Mouse (Mus musculus) hindbrain, embryonic 12.5 days (tissue): ENCODE results near the gene Sun2. TPM values are rescaled to one million over a fixed set of nuclear protein-coding genes. Genes with fewer than 3 reads are reported as not detected.

Source experiments
- ATAC-seq: fragments of 200-750 bp; cut with Nextera tagmentation; 2 replicates; pipeline ENCODE4 v1.8.0; 2017; ENCODE audit warnings: moderate TSS enrichment; ENCODE audit not compliant: low FRiP score
- H3K27ac ChIP-seq: fragments of 300-500 bp; sonication (generic); 2 replicates; pipeline ENCODE4 v1.5.1; 2016; ENCODE audit warnings: mild to moderate bottlenecking
- H3K27me3 ChIP-seq: fragments of 300-500 bp; sonication (generic); 2 replicates; pipeline ENCODE4 v1.6.1; 2016; ENCODE audit warnings: mild to moderate bottlenecking
- H3K36me3 ChIP-seq: fragments of 300-500 bp; sonication (generic); 2 replicates; pipeline ENCODE4 v1.6.1; 2016; ENCODE audit warnings: mild to moderate bottlenecking
- H3K4me1 ChIP-seq: fragments of 300-500 bp; sonication (generic); 2 replicates; pipeline ENCODE4 v1.6.1; 2016
- H3K4me2 ChIP-seq: fragments of 300-500 bp; sonication (generic); replicated peaks from 2 replicates; pipeline ENCODE4 v1.6.1; 2016; ENCODE audit warnings: mild to moderate bottlenecking
- H3K4me3 ChIP-seq: fragments of 300-500 bp; sonication (generic); 2 replicates; pipeline ENCODE4 v1.5.1; 2016; ENCODE audit warnings: mild to moderate bottlenecking
- H3K9ac ChIP-seq: fragments of 300-500 bp; sonication (generic); 2 replicates; pipeline ENCODE4 v1.6.1; 2016; ENCODE audit warnings: mild to moderate bottlenecking, moderate library complexity
- H3K9me3 ChIP-seq: fragments of 300-500 bp; sonication (generic); replicated peaks from 2 replicates; pipeline ENCODE4 v1.6.1; 2016; ENCODE audit warnings: mild to moderate bottlenecking
- WGBS: fragments of 180-500 bp; shearing (Covaris S2); methylation state at CpG from one replicate; pipeline ENCODE4 v1.1.7; 2016; 5-methylcytosine and 5-hydroxymethylcytosine counted together
- polyA plus RNA-seq: library from polyadenylated mRNA; unstranded; fragments of >200 nt; fragmentation: Nextera tagmentation; extraction: Ambion mirVana; gene quantifications from 2 replicates; pipeline ENCODE4 v1.2.1, GENCODE M21; 2016

Gene Sun2
- polyA plus RNA-seq, 1 experiment from 2014 or later: 8.0 TPM

DNA sequence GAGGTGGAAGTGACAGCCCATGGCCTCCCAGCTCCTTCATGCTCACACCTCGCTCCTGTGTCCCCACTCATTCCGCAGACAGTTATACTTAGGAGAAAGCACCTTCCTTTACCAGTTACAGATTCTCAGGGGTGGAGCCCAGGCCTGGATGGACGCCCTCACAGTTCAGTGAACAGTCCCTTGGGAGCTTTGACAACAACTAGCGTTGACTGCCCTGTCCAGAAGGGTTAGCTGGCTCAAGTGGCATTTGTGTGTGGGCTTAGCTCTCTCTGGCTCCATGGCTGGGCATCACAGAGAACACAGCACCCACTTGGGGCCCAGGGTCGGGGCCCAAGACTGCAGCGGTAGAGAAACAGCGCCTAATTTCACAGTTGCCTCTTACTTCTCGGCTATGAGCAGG is 8.0 kb downstream of the Sun2 start:
- Histone ChIP-seq H3K36me3 (peaks cover 88% of the 10 kb centered on the region), H3K4me2 (no peak overlapping the region), H3K27ac (no peak overlapping the region), H3K9me3 (no peaks in the 10 kb centered on the region), H3K27me3 (no peaks in the 10 kb centered on the region), H3K4me1 (0 out of 2 replicates have a peak, but pooled peaks cover 6% of the 10 kb centered on the region), H3K4me3 (no peak overlapping the region), H3K9ac (no peak overlapping the region)
- 85% methylated on average over 8 of the region's 8 CpGs for WGBS
- no peak for ATAC-seq

DNA sequence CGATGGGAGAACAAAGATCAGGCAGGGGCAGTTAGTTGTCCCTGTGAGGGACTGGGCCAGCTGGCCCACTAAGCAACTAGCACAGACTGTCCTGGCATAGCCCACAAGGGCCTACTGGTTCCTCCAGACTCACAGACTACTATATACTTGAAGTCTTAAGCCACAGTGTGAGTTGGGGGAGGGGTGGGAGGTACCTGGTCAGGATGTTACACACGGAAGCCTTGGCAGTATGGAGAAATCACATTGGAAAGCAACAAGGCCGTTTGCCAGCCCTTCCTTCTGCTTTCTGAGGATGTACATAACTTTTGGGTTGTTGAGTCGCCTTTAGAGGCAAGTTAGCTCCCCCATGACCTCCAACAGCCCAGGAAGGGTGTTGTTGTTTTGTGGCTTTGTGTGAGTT is 8.7 kb downstream of the Sun2 start:
- 75% methylated on average over 4 of the region's 4 CpGs for WGBS
- no peaks in the 10 kb centered on the region for H3K9me3 ChIP-seq
- no peak overlapping the region for H3K4me3 ChIP-seq
- H3K9ac ChIP-seq: no peak overlapping the region
- 0 out of 2 replicates have a peak, but pooled peaks cover 3% of the 10 kb centered on the region for H3K4me1 ChIP-seq
- H3K27me3 ChIP-seq: no peaks in the 10 kb centered on the region
- ATAC-seq: no peak
- H3K27ac ChIP-seq: no peak overlapping the region
- no peak overlapping the region for H3K4me2 ChIP-seq
- peaks cover 89% of the 10 kb centered on the region for H3K36me3 ChIP-seq

DNA sequence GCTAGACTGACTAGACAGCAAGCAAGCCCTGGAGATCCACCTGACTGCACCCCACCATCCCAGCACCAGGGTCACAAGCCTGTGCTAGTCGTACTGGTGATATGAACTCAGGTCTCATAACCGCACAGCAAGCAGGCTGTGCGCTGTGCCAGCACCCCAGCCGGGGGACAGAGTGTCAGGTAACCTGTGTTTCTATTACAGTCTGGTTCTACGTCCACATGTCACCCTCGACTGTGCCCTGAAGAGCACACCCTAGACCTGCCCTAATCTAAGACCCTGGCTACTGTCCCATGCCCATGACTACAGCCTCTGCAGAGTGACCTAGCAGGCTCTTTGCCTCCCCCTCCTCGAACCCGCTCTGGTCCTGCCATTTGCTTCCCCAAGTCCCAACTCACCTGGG is 9.1 kb downstream of the Sun2 start:
- Histone ChIP-seq H3K4me2 (no peak overlapping the region), H3K4me1 (no peaks in the 10 kb centered on the region), H3K9ac (no peak overlapping the region), H3K4me3 (no peak overlapping the region), H3K9me3 (no peaks in the 10 kb centered on the region), H3K36me3 (peaks cover 89% of the 10 kb centered on the region), H3K27ac (no peak overlapping the region), H3K27me3 (no peaks in the 10 kb centered on the region)
- no peak for ATAC-seq
- 94% methylated on average over 8 of the region's 8 CpGs for WGBS

DNA sequence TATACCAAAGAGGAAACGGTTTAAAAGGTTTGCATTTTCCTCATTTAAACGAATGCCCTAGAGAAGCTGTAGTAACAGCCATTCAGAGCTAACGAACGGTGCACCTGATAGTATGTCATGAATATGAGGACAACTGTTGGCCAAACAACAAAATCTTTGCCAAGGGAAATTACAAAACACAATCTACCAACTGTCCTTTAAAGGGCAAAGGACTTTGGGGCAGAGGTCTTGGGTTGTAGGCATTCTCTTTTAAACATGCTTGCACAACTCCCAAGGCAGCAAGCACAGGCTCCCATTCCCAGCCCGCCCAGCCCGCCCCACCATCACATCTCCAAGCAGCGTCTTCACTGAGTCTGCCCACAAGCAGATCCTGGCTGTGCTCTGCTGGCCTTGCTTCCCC is 10.8 kb downstream of the Sun2 start:
- no peaks in the 10 kb centered on the region for H3K4me1 ChIP-seq
- no peak overlapping the region for H3K4me3 ChIP-seq
- H3K4me2 ChIP-seq: no peak overlapping the region
- no peaks in the 10 kb centered on the region for H3K27me3 ChIP-seq
- ATAC-seq: no peak
- H3K36me3 ChIP-seq: peaks cover 89% of the 10 kb centered on the region
- no peak overlapping the region for H3K9ac ChIP-seq
- no peak overlapping the region for H3K27ac ChIP-seq
- WGBS: 88% methylated on average over 7 of the region's 7 CpGs
- H3K9me3 ChIP-seq: no peaks in the 10 kb centered on the region

DNA sequence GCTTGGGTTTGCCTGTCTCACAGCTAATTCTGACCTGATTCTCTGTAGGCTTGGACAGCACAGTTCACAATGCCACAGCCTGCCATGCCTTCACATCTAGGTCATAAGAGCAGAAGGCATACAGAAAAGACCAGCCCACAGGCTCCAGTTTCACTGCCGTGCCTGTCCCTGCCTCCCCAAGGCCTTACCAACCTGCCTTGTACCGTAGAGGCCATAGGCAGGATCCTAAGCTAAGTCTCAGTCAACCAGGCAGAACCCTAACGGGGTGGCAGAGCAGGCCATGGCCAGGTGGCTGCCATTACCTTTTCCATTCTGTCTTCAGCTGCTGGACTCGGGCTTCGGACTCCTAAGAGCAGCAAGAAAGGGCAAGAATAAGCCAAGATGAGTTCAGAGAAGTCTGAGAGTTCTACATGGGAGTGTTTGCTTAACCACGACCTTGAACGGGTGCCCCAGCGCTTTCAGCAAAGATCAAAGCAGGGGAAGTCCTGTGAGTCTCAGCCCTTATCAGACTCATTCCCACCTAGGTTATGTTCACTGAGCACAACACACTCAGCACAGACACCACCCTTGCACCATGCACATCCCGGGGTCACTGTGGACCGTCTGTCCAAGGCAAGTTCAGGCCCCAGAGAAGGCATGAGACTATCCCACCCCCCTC is 13.5 kb downstream of the Sun2 start:
- Histone ChIP-seq H3K4me1 (no peaks in the 10 kb centered on the region; the same call in 1 of the 2 replicates), H3K4me2 (no peak overlapping the region), H3K4me3 (no peak overlapping the region), H3K9ac (no peak overlapping the region), H3K27me3 (no peaks in the 10 kb centered on the region), H3K36me3 (peaks cover 90% of the 10 kb centered on the region), H3K27ac (no peak overlapping the region), H3K9me3 (no peaks in the 10 kb centered on the region)
- 90% methylated on average over 10 of the region's 10 CpGs for WGBS
- no peak for ATAC-seq

DNA sequence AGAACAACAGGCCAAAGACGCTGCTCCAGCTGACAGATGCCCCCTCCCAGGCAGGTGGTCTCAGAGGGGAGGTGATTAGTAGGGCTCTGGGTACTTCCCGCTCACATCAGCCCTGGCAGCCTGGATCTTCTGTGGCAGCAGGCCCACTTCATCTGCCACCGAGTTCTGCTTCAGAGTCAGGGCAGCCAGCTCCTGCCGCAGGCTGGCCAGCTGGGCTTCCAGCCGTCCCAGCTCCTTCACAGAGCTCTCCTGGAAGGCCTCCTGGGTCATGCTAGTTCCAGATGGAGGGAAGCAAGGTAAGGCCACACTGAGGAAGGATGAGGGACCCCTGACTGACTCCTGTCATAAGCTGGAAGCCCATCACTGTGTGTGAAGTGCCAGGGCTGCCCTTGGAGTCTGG is 14.0 kb downstream of the Sun2 start:
- peaks cover 85% of the 10 kb centered on the region for H3K36me3 ChIP-seq
- no peaks in the 10 kb centered on the region for H3K27me3 ChIP-seq
- no peak overlapping the region for H3K9ac ChIP-seq
- no peak overlapping the region for H3K4me2 ChIP-seq
- no peaks in the 10 kb centered on the region for H3K9me3 ChIP-seq
- 68% methylated on average over 5 of the region's 5 CpGs for WGBS
- H3K4me1 ChIP-seq: no peaks in the 10 kb centered on the region; the same call in 1 of the 2 replicates
- 0 out of 2 replicates have a peak overlapping the region, but pooled peaks have one; percentile 13 for H3K27ac ChIP-seq
- no peak for ATAC-seq
- H3K4me3 ChIP-seq: no peak overlapping the region

DNA sequence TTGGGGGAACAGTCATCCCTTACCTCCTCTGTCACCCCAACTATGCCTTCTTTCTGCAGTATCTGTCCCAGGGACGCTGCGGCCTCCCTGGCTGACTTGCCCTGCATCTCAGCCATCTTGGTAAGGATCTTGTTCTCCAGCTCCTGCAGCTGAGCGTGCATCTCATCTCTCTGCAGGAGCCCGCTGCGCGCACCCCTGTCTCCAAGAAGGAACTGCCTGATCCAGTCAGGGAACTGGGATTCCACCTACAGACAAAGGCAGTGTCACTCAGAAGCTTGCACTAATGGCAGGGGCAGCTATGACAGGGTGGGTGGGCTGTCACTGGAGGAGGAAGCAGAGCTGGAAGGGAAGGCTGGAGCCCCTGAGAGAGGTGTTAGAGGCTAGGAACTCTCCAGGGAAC is 14.5 kb downstream of the Sun2 start:
- Histone ChIP-seq H3K9ac (no peak overlapping the region), H3K27ac (0 out of 2 replicates have a peak overlapping the region, but pooled peaks have one; percentile 13)

DNA sequence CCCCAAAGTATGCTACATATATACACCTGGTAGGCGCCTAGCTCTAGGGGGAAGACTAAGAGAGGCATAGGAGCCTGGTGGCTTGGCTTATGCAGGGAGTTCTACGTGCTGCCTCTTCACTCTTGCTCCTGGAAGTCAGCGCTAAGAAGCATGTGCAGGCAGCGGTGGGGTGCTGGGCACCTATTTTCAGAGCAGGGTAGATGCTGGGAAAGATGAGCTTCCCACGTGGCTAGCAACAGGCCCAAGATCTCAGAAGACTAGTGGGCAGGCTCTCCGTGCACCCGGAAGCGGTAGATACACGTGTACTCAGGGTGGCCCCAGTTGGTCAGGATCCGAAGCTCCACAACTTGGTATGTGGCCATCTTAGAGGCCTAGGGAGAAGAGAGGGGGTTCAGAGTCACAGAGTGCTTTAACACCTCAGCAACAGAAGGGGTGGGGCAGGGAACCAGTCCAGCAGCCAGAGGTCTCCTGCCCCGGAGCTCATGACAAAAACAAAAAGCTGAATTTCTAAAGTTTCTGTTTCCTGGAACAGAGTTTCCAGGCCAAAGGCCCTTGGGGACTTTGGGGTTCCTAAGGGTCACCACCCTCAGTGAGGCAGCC is 17.0 kb downstream of the Sun2 start:
- Histone ChIP-seq H3K4me2 (no peak overlapping the region), H3K4me3 (no peak overlapping the region), H3K27me3 (no peaks in the 10 kb centered on the region), H3K9ac (no peak overlapping the region), H3K27ac (no peak overlapping the region), H3K36me3 (peaks cover 79% of the 10 kb centered on the region), H3K4me1 (no peaks in the 10 kb centered on the region; the same call in 1 of the 2 replicates), H3K9me3 (no peaks in the 10 kb centered on the region)
- WGBS: 92% methylated on average over 11 of the region's 11 CpGs
- ATAC-seq: no peak

More for the DNA sequence above, 14.5 kb downstream of the Sun2 start:
- no peak overlapping the region for H3K4me2 ChIP-seq
- WGBS: 88% methylated on average over 6 of the region's 6 CpGs
- ATAC-seq: no peak
- H3K4me1 ChIP-seq: no peaks in the 10 kb centered on the region; the same call in 1 of the 2 replicates
- peaks cover 81% of the 10 kb centered on the region for H3K36me3 ChIP-seq
- H3K4me3 ChIP-seq: no peak overlapping the region
- H3K9me3 ChIP-seq: no peaks in the 10 kb centered on the region
- no peaks in the 10 kb centered on the region for H3K27me3 ChIP-seq

DNA sequence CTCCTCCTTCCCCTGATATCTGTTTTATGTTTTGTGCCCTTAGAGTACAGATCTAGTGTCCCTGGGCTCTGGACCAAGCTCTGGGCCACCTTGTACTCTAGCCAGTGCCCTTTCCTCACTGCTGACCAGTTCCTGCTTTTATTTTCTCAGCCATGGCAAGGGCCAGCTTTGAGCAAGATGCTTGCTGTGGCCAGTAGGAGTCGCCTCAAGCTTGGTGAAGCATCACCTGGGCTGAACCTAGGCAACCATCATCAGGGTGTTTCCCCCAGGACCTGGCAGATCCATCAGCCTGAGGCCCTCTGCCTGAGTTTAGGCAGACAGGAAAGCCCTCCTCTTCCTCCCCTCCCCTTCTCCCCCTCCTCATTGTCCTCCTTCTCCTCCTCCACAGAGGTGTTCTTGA is 18.9 kb downstream of the Sun2 start:
- no peak overlapping the region for H3K4me2 ChIP-seq
- no peak for ATAC-seq
- H3K27ac ChIP-seq: no peak overlapping the region
- 32% methylated on average over 1 of the region's 1 CpGs for WGBS
- no peak overlapping the region for H3K4me3 ChIP-seq
- peaks cover 81% of the 10 kb centered on the region for H3K36me3 ChIP-seq
- no peak overlapping the region for H3K9ac ChIP-seq
- no peaks in the 10 kb centered on the region for H3K9me3 ChIP-seq
- H3K27me3 ChIP-seq: no peaks in the 10 kb centered on the region
- no peaks in the 10 kb centered on the region; the same call in 1 of the 2 replicates for H3K4me1 ChIP-seq

DNA sequence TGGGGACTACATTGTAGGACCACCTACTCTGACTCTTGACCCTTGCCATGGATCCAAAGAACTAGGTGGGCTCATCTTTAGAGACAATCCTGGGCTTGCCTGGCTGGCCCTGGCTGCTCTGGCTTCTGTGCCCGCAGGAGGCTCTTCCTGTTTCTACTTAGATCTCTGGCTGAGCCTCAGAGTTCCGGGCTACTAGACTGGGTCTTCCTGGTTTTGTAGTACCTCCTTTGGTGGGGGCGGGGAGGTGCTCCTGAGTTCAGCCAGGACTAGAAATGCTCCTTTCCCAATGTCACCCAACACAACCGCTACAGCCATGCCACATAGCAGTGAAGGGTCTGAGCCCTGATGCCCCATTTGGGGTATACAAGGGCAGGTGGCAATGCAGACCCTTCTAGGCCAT is 21.5 kb downstream of the Sun2 start:
- H3K4me2 ChIP-seq: no peak overlapping the region
- H3K9ac ChIP-seq: no peak overlapping the region
- H3K9me3 ChIP-seq: no peaks in the 10 kb centered on the region
- peaks cover 81% of the 10 kb centered on the region for H3K36me3 ChIP-seq
- H3K4me3 ChIP-seq: no peak overlapping the region
- WGBS: 79% methylated on average over 4 of the region's 4 CpGs
- no peak for ATAC-seq
- H3K4me1 ChIP-seq: no peaks in the 10 kb centered on the region; the same call in 1 of the 2 replicates
- no peaks in the 10 kb centered on the region for H3K27me3 ChIP-seq
- 0 out of 2 replicates have a peak overlapping the region, but pooled peaks have one; percentile 17 for H3K27ac ChIP-seq

DNA sequence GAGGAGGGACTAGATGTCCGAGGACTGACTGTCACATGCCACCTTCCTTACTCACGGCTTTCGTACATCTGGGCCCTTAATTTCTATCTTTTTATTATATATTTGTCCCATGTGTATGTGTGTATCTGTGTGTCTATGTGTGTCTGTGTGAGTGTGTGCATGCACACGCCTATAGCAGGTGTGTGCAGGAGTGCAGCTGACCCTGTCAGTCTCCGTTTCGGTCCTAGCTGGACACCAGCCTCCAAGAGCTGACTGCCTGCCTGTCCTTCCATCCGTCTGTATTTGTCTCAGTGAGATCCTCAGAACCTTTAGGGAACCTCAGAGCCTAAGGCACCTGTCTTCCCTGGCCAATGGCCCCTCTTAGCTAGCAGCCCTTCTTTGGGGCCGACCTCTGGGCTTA is 22.1 kb downstream of the Sun2 start:
- no peak overlapping the region for H3K9ac ChIP-seq
- H3K27me3 ChIP-seq: no peaks in the 10 kb centered on the region
- 92% methylated on average over 8 of the region's 8 CpGs for WGBS
- no peaks in the 10 kb centered on the region; the same call in 1 of the 2 replicates for H3K4me1 ChIP-seq
- no peak overlapping the region for H3K27ac ChIP-seq
- H3K4me3 ChIP-seq: no peak overlapping the region
- no peak for ATAC-seq
- H3K9me3 ChIP-seq: no peaks in the 10 kb centered on the region
- H3K36me3 ChIP-seq: peaks cover 81% of the 10 kb centered on the region
- no peak overlapping the region for H3K4me2 ChIP-seq

DNA sequence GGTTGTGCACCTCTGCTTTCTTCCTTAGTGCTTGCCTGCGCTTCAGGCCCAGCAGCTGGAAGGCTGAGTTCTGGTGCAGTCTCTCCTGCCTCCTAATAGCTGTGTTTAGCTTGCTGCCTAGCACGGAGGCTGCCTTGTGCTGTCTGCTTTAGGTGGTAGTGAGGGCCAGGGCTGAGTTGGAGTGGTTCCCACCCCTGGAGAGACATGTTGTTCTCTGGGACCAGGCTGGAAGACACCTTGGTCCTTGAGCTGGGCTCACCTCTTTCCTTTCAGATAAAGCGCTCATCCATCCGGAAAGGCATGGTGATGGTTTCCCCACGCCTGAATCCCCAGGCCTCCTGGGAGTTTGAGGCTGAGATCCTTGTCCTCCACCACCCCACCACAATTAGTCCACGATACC is 25.6 kb downstream of the Sun2 start:
- H3K4me3 ChIP-seq: no peak overlapping the region
- no peaks in the 10 kb centered on the region for H3K4me1 ChIP-seq
- WGBS: 90% methylated on average over 6 of the region's 6 CpGs
- no peak overlapping the region for H3K4me2 ChIP-seq
- H3K27me3 ChIP-seq: no peaks in the 10 kb centered on the region
- peaks cover 98% of the 10 kb centered on the region for H3K36me3 ChIP-seq
- no peak overlapping the region for H3K9ac ChIP-seq
- no peak for ATAC-seq
- no peak overlapping the region for H3K27ac ChIP-seq
- H3K9me3 ChIP-seq: no peaks in the 10 kb centered on the region

DNA sequence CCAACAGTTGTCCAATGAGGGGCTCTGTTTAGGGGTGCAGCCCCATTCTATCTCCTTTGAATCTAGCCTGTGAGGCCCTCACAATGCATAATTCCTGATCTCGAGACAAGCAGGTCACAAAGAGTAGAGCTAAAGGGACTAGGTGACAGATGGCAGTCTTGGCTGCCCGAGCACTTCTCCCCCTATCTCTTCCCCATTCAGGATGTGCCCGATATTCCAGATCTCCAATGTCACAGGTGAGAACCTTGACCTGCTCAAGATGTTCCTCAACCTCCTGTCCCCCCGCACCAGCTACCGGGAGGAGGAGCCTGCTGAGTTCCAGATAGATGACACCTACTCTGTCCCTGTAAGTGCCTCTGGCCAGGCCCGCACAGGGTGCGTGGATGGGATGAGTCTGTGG is 26.7 kb downstream of the Sun2 start:
- no peak overlapping the region for H3K4me3 ChIP-seq
- no peaks in the 10 kb centered on the region for H3K27me3 ChIP-seq
- H3K9me3 ChIP-seq: no peaks in the 10 kb centered on the region
- H3K4me2 ChIP-seq: no peak overlapping the region
- no peaks in the 10 kb centered on the region for H3K4me1 ChIP-seq
- H3K27ac ChIP-seq: no peak overlapping the region
- no peak for ATAC-seq
- no peak overlapping the region for H3K9ac ChIP-seq
- 96% methylated on average over 7 of the region's 7 CpGs for WGBS
- H3K36me3 ChIP-seq: peaks cover 100% of the 10 kb centered on the region
